Mouse (Mus musculus) brain, embryonic 14.5 days (tissue): Measurements from ENCODE around the gene Teddm3. TPM values are rescaled to one million over a fixed set of nuclear protein-coding genes. Genes with fewer than 3 reads are reported as not detected.
"Not testable (repeated sequence)": the region's sequence is repeated elsewhere in the genome, so short reads cannot be mapped to it uniquely, and the experiment has no call there.

Experiments used
- DNase-seq: peaks from one replicate; pipeline ENCODE4 v3.0.0-alpha.2; 2011; ENCODE audit warnings: low read depth
- CTCF ChIP-seq: fragments of 200-500 bp; IDR thresholded peaks from 2 replicates; pipeline ENCODE4 v1.5.1; 2012; ENCODE audit warnings: inconsistent platforms, mild to moderate bottlenecking, moderate library complexity, borderline replicate concordance; ENCODE audit not compliant: insufficient read depth, insufficient read length; ENCODE audit errors: extremely low read depth
- POLR2A ChIP-seq: fragments of 200-500 bp; IDR thresholded peaks from 2 replicates; pipeline ENCODE4 v1.6.1; 2012; ENCODE audit warnings: mild to moderate bottlenecking, inconsistent platforms, borderline replicate concordance; ENCODE audit not compliant: poor library complexity, insufficient read depth, insufficient read length, severe bottlenecking; ENCODE audit errors: extremely low read depth
- polyA plus RNA-seq: library from polyadenylated mRNA; depleted of rRNA; stranded (reverse); fragments of >200 nt; gene quantifications from 2 replicates; pipeline ENCODE4 v1.2.3, GENCODE M21; 2012

Teddm3 gene
- polyA plus RNA-seq, 1 experiment: 0.05 TPM

DNA sequence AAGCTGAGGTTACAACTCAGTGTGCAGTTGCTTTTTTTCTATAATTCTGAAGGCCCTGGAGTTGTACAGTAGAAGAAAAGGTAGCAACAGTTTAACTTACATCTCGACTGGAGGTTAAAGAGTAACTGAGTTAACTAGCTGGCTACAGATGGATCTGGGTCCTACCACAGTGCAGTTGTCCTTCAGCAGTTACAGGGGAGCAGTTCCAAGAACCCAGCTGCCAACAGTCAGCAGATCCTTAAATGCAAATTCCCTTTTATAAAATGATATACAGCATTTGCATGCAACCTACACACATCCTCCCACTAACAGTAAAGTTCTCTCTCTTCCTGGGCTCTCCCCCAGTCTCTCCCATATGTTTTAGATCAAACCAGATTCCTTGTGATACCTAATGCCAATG is 28.3 kb upstream of the Teddm3 start:
- no peak for DNase-seq
- TF ChIP-seq POLR2A (no peak), CTCF (no peak)

DNA sequence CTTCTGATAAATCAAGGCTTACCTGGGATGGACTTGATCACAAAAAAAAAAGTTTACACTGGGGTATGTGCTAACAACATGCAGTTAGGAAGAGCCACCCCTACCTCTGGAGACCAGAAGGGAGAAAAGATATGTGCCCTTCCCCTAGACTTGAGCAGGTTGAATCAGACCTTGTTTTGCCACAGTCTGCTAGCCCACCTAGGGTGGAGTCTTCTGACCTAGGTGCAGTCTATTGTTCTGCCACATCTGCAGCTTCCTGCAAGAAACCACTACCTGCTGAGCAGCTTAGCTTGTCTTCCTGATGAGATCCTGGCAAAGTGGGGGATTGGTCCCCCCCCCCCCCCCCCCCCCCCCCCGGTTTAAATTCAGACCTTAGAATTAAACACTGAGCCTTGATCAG is 21.4 kb upstream of the Teddm3 start:
- DNase-seq: no peak
- TF ChIP-seq CTCF (no peak), POLR2A (no peak)

- TF ChIP-seq CTCF (no peak), POLR2A (no peak)
- DNase-seq: no peak
Observed at GRCm38 (mm10) chr16:21168730-21169129, 14.9 kb upstream of the Teddm3 start.

GRCm38 (mm10) chr16:21165343-21166220 is 11.8 kb upstream of the Teddm3 start:
- DNase-seq: peak; percentile 7

GRCm38 (mm10) chr16:21163423-21163822 is 9.6 kb upstream of the Teddm3 start:
- not testable (repeated sequence) for DNase-seq

DNA sequence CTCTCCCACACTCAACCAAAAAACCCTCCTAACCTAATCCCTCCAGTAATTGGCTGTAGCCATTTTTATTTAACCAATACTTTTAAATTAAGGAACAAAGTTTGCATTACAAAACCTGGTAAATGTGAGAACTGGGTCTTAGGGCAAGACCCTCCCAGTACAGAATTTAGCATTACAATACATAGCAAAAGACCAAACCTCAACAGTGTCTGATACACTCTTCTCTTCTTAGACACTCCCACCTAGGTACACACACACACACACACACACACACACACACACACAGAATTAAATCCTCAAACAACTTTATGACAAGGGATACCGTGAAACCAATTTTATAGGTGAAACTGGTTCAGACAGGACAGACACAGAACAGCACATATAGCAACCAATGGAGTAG is 5.4 kb upstream of the Teddm3 start:
- not testable (repeated sequence) for DNase-seq

DNA sequence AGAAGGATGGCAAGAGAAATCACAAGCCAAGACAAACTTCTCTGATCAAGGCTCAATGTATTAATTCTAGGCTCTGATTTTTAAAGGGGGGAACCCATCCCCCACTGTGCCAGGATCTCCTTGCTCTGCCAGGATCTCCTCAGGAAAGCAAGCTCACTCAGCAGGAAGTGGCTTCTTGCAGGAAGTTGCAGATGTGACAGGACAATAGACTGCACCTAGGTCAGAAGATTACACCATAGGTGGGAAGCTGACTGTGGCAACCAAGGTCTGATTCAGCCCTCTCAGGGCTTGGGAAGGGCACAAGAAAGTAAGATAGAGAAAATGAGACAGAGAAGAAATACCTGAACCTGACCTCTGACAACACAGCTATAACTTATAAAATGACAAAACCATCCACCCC is 2.5 kb upstream of the Teddm3 start:
- not testable (repeated sequence) for DNase-seq

DNA sequence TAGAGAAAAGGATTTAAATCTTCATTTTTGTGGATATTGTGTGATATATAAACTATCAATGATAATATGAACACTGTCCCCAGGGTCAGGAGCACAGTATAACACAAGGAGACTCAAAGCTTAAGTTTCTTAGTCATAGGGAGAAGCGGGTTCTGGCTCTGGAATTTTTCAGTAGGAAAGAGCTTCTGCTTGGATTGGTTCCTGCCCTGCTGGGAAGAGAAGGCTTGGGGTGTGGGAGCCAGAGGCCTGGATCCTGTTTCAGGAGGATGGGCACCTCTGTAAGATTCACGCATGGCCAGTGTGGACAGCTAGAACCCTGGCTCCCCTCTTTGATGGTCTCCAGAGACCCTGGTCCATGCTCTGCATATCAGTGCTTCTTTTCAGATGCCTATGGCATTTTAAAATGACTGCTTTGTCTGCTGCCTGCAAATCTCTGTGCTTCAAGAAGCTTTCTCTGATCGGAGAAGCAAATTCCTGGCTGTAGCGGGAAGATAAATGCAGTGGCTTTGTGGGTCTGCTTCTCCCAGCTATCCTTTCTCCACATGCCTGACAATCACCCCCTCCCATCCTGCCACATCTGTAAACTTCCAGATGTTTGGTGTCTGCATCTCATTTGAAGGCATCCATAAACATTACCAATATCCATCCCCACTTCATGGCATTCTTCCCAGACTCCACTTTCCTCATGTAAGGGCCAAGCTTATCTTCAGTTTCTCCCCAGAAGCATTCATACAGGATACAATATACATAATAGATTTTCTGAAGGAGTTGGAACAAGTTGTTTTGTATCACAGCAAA is 2.0 kb downstream of the Teddm3 start:
- no peak for TF ChIP-seq POLR2A
- no peak for TF ChIP-seq CTCF
- DNase-seq: peak; percentile 26

DNA sequence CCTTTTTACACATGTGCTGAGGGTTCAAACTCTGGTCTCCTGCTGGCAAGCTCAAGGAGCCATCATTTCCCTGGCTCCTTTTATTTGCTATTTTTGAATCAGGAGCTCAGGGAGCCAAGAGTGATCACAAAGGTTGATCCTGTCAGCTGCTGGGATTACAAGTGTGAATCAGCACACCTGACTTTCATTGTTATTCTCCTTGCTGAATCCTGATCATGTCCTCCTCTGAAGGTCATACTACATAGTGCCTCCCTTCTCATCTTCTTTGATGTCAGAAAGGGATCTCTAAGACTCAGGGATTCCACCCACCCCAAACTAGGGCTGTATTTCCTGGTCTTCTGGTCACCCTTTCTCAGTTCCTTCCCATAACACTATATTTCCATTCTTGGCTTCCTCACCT is 3.9 kb downstream of the Teddm3 start:
- DNase-seq: no peak
- TF ChIP-seq POLR2A (no peak), CTCF (no peak)

- not testable (repeated sequence) for DNase-seq
Observed at GRCm38 (mm10) chr16:21148451-21148850, 5.3 kb downstream of the Teddm3 start.

DNA sequence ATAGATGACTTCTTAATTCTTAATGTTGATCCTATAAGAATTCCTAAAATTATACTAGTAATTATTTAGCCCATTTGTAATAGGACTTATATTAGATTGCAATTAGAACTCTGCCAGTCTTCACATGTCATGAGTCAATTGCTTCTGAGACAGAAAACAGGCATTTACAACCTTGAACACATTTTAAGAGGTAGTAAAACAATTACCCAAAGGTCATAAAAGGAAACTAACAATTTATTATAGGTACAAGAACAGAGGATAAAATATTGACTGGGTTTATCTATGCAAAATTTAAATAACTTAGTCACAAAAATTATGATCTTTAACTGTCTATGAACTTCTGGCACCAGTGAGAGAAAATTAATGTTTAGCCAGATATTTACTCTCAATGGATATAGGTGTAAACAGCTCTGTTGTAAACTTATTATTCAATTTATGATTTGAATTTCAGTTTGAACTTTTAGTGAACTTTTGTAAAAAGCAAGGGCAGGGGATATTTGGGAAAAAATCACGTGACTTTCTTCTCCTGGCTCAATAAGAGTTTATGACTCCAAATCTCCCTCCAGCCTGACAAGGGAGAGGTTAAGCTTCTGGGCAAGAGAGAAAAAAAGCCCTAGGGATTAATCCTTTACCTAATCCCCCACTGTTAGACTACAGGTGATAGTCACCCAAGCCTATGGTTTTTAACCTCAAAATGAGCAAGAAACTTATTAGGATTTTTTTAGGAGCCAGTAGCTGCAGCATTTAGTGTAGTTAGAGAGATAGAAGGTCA is 17.3 kb downstream of the Teddm3 start:
- DNase-seq: no peak
- TF ChIP-seq POLR2A: no peak
- no peak for TF ChIP-seq CTCF

DNA sequence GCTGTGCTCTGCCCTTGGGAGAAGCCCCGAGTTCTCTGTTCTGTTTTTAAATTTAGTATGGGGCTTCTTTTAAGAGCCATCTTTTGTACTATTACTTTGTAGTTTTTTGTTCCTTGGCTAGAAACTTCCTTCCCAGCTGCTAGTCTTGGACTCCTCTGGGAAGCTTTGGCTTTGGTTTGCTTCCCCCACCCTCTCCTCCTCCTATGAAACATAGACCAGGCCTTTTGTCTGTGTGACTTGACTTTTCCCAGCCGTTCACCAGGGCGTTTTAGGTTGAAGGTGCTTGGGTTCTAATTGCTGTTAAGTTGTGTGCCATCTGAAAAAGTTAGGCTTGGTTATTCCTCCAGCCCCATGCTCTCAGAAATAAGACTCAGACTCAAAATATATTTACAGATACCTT is 26.1 kb downstream of the Teddm3 start:
- DNase-seq: not testable (repeated sequence)

GRCm38 (mm10) chr16:21122776-21123175 is 31.0 kb downstream of the Teddm3 start:
- not testable (repeated sequence) for DNase-seq

- DNase-seq: no peak
- TF ChIP-seq CTCF (no peak), POLR2A (no peak)
Observed at GRCm38 (mm10) chr16:21116078-21116477, 37.7 kb downstream of the Teddm3 start.
